Mouse (Mus musculus): ENCODE measurements around the gene Clcf1. TPM values are rescaled to one million over a fixed set of nuclear protein-coding genes. Genes with fewer than 3 reads are reported as not detected.

Gene Clcf1
- total RNA-seq, 1 experiment from 2014 or later = 10.8 TPM

DNA sequence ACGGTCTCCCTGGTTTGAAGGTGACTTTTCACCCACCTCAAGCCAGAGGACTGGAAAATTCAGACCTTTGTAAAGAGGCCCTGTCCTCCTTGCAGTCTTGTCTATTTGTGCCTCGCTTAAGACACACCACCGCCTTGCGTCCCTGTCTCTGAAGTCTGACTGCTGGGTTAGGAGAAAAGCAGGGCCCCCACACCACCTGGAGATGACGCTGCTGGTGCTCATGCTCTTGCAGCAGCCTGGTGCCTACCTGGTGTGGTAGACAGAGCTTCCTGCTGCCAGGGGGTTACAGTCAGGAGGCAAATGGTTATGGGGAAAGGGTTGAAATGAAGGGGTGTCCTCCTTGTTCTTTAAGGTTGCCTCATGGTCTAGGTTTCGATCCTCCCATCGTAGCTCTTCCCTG is 40.2 kb downstream of the Clcf1 start:
- no peak for DNase-seq

DNA sequence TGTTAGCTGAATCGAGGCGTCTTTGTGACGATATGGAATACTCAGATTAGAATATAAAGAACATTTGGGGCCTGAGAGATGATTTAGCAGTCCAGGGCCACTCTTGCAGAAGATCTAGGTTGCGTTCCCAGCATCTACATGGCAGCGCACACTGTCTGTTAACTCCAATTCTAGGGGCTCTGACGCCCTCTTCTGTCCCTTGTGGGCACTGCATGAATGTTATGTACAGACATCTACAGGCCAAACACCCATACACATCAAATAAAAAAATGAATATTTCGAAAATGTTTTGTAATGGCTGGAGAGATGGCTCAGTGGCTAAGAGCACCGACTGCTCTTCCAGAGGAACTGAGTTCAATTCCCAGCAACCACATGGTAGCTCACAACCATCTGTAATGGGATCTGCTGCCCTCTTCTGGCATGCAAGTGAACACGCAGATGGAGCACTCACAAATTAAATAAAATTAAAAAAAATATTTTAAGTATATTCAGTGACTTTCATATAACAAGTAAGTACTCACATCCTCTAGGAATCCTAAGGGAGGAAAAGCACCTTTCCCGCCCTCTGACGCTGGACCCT is 41.6 kb downstream of the Clcf1 start:
- DNase-seq = no peak

DNA sequence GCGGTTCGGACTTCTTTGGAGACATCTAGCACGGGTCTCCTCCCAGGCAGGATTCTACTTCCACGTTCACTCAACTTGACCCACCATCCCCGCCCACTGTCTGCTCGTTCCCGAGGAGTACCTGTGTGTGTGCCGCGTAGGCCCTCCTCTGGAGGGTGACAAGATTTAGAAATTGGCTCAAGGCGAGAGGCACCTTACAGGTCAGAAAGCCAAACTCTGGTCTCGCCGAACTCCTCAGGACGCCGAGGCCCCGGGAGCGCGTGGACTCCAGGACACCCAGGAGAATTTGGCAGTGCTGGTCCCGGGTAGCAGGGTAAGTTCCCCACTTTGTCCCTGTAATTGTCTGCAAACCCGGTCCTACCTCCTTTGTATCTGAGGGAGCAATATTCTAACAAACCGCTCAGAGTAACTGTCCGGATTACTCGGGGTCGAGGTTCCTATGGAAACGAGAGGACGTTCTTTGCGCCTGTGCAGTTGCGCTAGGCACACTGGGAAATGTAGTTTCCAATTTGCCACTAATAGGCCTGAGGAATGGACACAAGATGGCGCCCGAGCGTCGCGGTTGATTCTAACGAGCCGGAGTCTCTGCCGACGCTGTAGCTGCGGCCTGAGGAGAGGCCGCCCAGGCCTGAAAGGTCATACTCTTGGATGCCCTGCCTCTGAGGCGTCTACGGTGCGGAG is 43.3 kb downstream of the Clcf1 start:
- peak; percentile 94 for DNase-seq

DNA sequence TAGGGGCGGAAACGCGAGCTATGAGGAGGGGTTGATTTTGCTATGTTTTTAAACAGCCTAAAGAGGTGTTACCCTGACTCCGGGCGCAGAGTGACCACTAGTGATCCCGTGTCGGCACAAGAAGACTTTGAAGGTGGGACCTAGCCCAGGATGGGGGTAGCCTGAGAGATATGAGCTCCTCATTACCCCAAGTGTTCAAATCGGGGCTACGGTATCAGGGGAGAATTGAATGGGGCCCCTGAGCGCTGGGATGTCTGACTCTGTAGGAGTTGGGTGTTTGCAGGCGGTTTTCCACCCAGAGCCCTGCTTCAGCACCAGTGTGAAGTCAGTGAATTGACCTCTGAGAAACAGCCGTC is 43.8 kb downstream of the Clcf1 start:
- no peak for DNase-seq

DNA sequence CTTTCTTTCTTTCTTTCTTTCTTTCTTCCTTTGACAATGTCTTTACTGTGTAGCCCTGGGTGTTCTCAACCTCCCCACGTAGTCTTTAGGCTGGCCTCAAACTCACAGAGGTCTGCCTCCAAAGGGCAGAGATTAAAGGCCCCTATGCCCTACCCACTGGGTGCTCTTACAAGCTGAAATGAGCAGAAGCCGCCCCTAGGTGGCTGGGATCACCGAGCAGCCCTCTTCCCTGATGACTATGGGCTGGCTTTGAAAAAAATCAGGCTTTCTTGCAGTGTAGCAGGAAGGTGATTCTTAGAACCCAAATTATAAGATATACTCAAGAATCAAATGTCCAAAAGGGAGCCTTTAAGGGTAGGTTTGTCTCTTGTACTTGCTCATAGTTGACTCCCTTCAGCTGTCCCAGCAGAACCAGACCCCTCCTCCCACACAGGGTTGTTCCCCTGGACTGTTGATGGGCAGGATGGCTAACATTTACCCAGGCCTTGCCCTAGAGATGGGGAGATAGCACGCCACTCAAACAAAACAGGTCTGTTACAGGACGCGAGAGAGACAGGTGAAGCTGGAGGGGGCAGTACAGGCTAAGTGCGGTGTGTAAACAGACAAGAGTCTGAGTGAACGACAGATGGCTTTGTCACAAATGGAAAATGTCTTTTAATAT is 47.1 kb downstream of the Clcf1 start:
- no peak for DNase-seq

DNA sequence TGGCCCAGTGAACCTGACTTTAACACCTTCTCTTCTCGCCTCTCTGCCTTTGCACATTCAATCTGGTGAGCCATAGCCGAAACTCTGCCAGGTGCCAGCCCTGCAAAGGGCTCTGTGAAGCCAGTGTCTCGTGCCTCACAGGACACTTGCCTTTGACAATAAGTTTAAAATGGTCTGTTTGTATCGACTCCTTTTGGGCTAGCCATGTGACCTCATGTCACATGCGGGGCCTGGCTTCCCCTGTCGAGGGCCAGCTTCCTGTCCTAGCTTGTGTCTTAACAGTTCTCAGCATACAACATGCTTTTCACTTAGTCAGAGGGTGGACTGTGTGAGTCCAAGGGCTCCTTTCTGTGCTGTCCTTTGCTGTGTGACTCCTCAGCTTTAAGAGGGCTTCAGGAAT is 48.7 kb downstream of the Clcf1 start:
- DNase-seq = no peak

DNA sequence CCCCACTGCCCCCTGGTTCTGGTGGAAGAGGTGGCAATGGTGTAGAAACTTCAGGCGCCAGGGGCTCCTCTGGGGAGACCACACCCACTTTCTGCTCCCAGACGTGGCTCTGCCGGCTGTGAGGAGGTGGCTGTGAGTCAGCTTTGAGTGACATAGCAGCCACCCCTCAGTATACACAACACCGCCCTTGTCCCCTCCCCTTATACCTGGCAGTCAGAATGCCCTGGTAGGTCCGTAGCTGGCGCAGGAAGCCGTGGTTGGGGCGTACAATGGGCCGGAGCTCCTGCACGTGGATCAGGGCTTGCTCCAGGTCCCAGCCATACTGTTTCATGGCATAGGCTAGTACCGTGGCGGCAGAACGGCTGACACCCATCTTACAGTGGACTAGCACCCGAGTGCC is 49.7 kb downstream of the Clcf1 start:
- no peak for DNase-seq

DNA sequence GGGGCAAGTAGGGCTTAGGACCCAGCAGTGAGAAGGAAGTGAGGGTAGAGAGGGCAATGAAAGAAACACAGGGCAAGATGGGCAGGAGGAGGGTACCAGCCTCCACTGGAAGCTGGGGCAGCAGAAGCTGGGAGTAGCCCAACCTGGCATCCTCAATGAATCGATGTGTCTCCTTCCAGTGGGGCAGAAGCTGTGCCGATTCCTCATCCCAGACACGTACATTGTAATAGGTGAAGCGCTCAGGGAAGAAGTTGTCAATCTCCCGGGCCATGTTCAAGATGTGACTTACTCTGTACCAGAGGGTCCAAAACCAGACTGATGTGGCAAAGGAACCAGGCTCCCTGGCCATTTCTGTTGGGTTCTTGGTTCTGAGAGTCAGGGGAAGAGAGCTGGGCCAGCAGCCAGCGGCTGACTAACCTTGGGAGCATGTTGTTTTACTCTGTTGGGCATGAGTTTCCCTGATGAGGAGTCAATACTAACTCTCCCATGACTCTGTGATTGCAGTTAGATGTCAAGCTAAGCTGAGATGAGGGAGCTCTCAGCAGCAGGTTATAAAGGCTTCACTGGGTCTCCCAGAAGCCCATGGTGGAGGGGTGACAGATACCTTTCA is 50.2 kb downstream of the Clcf1 start:
- DNase-seq = peak; percentile 49

DNA sequence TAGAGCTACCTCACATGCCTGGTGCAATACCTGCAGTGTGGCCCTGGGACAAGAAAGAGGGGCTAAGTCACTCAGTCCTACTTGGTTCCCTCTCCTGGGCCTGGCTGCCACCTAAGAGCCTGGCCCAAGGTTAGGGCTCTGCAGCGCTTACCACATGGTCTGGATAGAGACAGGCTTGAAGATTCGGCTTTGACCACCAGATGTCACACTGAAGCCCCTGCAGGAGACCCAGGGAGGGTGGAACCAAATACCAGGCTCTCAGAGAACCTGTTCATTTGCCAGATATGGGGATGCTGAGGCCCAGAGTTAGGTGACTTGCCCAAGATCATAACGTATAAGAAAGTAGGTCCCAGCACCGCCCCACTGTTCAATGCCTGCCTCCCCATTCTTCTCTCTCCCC is 51.9 kb downstream of the Clcf1 start:
- no peak for DNase-seq

DNA sequence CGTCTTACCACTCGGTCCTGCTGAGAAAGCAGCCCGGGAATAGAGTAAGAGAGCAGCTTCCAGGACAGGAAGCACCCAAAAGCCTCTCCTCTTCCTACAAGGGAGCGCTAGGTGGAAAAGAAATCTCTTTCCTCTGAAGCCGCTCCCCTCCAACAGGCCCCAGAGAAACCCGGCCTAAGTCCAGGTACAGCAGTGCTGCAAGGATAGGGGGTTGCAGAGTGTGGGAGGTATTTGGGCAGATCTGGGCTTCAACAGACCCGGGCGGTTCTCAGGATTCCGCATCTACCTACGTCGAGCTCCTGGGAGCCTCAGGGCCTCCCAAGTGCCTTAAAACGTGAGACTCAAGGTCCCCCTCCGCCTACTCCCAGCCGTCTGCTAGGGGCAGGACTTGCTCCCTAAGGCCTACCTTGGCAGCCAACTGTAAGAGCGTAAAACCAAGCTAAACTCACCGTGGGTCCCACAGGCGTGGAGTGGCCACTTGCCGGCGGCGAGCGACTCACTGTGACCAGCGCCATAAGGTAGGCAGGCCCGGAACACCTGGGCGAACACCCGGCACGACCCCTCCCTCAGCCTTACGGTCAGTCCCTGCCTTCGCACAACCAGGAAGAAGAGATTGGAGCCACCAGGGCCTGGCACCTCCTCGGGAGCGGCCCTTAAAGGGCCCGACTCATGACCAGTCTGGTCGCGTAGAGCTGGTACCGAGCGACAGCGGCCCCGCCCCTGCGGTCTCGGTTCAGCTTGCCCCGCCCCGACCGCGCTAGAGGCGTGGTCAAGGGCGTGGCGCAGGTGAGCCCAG is 54.7 kb downstream of the Clcf1 start, which contains the start of gene Ssh3:
TSS of gene Ssh3 (minus strand) at position 615 of the 796 bp plus-strand sequence.
- peak; percentile 86 for DNase-seq

DNA sequence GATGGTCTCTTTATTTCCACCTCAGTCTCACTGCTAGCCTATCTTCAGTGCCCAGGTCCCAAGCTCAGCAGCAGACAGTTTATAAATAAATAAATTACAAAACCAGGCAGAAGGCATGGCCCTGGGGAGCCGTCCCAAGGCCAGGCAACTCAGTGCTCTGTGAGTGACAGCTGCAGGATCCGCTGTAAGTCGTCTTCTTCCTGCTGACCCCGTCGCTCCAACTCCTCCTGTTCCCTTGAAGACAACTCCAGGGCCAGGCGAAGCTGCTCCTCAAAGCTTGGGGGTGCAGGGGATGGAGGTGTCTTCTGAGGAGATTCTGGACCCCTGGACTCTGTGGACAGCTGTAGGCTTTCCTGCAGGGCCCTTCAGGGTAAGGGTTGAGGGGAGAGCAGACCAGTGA is 56.1 kb downstream of the Clcf1 start:
- DNase-seq = peak; percentile 63

DNA sequence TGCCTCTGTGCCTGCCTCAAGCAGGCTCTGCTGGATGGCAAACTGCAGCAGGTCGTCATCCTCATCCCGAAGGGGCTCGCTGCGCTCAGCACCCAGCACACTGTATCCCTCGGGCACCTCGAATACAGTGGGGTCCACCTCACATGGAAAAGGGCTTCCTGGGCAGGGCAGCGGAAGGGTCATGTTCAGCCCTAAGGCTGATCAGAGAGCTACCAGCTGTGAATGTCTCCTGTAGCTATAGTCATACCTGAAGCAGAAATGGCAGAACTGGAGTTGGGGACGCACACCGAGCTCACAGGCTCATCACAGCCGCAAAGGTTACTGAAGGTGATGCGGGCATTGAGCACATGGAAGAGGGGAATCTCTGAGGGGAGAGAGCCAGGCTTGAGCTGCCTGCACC is 56.9 kb downstream of the Clcf1 start:
- no peak for DNase-seq

Small RNA genes within 50 kb of the gene (microRNA-seq; reads per million reads assigned to microRNA genes)
- gene Gm26115 = 0 reads per million in 2 experiments
- 0.43 to 2.3 reads per million in 2 experiments for gene Mir6985

Other genes with a start within 250 kb of the Clcf1 start
- gene Aldh3b2, start 241.9 kb upstream of the Clcf1 start, total RNA-seq (2021) = 7.6 and 11.6 TPM in 2 replicates
- 25.7 and 31.1 TPM in 2 replicates for gene Acy3, start 227.7 kb upstream of the Clcf1 start, total RNA-seq (2021)
- not detected in 2 replicates for gene Tbx10, start 221.5 kb upstream of the Clcf1 start, total RNA-seq (2021)
- gene Nudt8, start 213.7 kb upstream of the Clcf1 start, total RNA-seq (2021) = 41.1 and 49.2 TPM in 2 replicates
- 0.89 and 1.7 TPM in 2 replicates for gene Gm49405, start 213.6 kb upstream of the Clcf1 start, total RNA-seq (2021)
- gene Doc2g, start 210.9 kb upstream of the Clcf1 start, total RNA-seq (2021) = 1.6 and 2.8 TPM in 2 replicates
- 604 and 685 TPM in 2 replicates for gene Ndufv1, start 201.4 kb upstream of the Clcf1 start, total RNA-seq (2021)
- gene Gstp1, start 176.3 kb upstream of the Clcf1 start, total RNA-seq (2021) = 289 and 329 TPM in 2 replicates
- 62.4 and 76.7 TPM in 2 replicates for gene Gstp2, start 168.2 kb upstream of the Clcf1 start, total RNA-seq (2021)
- 4.5 and 58.0 TPM in 2 replicates for gene Gstp3, start 154.7 kb upstream of the Clcf1 start, total RNA-seq (2021)
- gene Cabp2, start 132.7 kb upstream of the Clcf1 start, total RNA-seq (2021) = not detected in 2 replicates
- gene Cdk2ap2, start 117.1 kb upstream of the Clcf1 start, total RNA-seq (2021) = 78.4 and 97.1 TPM in 2 replicates
- 95.1 and 116 TPM in 2 replicates for gene Pitpnm1, start 114.2 kb upstream of the Clcf1 start, total RNA-seq (2021)
- 81.3 and 94.1 TPM in 2 replicates for gene Aip, start 88.4 kb upstream of the Clcf1 start, total RNA-seq (2021)
- 0.08 TPM in 1 of 2 replicates, not detected in the other for gene Gpr152, start 74.5 kb upstream of the Clcf1 start, total RNA-seq (2021)
- gene Cabp4, start 70.2 kb upstream of the Clcf1 start, total RNA-seq (2021) = 1.7 and 2.4 TPM in 2 replicates
- 183 and 193 TPM in 2 replicates for gene Coro1b, start 65.6 kb upstream of the Clcf1 start, total RNA-seq (2021)
- gene Ptprcap, start 60.6 kb upstream of the Clcf1 start, total RNA-seq (2021) = 4.4 and 27.5 TPM in 2 replicates
- gene Rps6kb2, start 50.9 kb upstream of the Clcf1 start, total RNA-seq (2021) = 29.1 and 34.4 TPM in 2 replicates
- gene Carns1, start 38.8 kb upstream of the Clcf1 start, total RNA-seq (2021) = 2.6 and 4.1 TPM in 2 replicates
- gene Tbc1d10c, start 23.0 kb upstream of the Clcf1 start, total RNA-seq (2021) = 1.9 and 15.1 TPM in 2 replicates
- gene Ppp1ca, start 22.2 kb upstream of the Clcf1 start, total RNA-seq (2021) = 369 and 402 TPM in 2 replicates
- 8.2 and 10.7 TPM in 2 replicates for gene Rad9a, start 12.6 kb upstream of the Clcf1 start, total RNA-seq (2021)
- gene AC109138.7, start 119 bp downstream of the Clcf1 start, total RNA-seq (2021) = not detected in 2 replicates
- gene Pold4, start 17.7 kb downstream of the Clcf1 start, total RNA-seq (2021) = 43.3 and 57.9 TPM in 2 replicates
- gene Ssh3, start 54.9 kb downstream of the Clcf1 start, total RNA-seq (2021) = 17.3 and 20.8 TPM in 2 replicates
- 2.7 and 4.8 TPM in 2 replicates for gene Ankrd13d, start 68.9 kb downstream of the Clcf1 start, total RNA-seq (2021)
- 45.2 and 74.4 TPM in 2 replicates for gene Grk2, start 92.0 kb downstream of the Clcf1 start, total RNA-seq (2021)
- 96.2 and 111 TPM in 2 replicates for gene Kdm2a, start 184.0 kb downstream of the Clcf1 start, total RNA-seq (2021)
- 14.1 and 17.3 TPM in 2 replicates for gene Rhod, start 225.2 kb downstream of the Clcf1 start, total RNA-seq (2021)

Data from adrenal gland, postnatal 14 days (tissue).